Mouse (Mus musculus) heart, embryonic 14.5 days (tissue): ENCODE results near the gene G530012D18Rik. TPM values are rescaled to one million over a fixed set of nuclear protein-coding genes. Genes with fewer than 3 reads are reported as not detected.
A peak's percentile ranks its signal among the peaks of the same experiment; 100 is the strongest.
"Not testable (repeated sequence)": the region's sequence is repeated elsewhere in the genome, so short reads cannot be mapped to it uniquely, and the experiment has no call there.

Experiments used
- ATAC-seq: fragments of 200-750 bp; cut with Nextera tagmentation; 2 replicates; pipeline ENCODE4 v1.8.0; 2017; ENCODE audit warnings: low read depth, moderate TSS enrichment; ENCODE audit not compliant: insufficient number of reproducible peaks, insufficient read depth, low FRiP score
- H3K27ac ChIP-seq, 2 experiments: fragments of 200-500 bp in 1 of 2; fragments of 300-500 bp in 1 of 2; sonication (generic) in 1 of 2; replicated peaks in 1 of 2; 2 replicates each; pipeline ENCODE4 v1.5.1; 2012 to 2014; ENCODE audit warnings: low read depth in 2 of 2, low read length in 2 of 2, control low read depth in 1 of 2, mild to moderate bottlenecking in 1 of 2, mixed read lengths in 1 of 2; ENCODE audit not compliant: control insufficient read depth in 1 of 2, insufficient read depth in 1 of 2
- H3K27me3 ChIP-seq: fragments of 300-500 bp; sonication (generic); 2 replicates; pipeline ENCODE4 v1.6.1; 2014; ENCODE audit warnings: mild to moderate bottlenecking, low read length, control low read depth; ENCODE audit not compliant: control insufficient read depth, insufficient read depth
- H3K36me3 ChIP-seq: fragments of 300-500 bp; sonication (generic); 2 replicates; pipeline ENCODE4 v1.6.1; 2014; ENCODE audit warnings: mild to moderate bottlenecking, control low read depth, low read length, mixed read lengths; ENCODE audit not compliant: control insufficient read depth, insufficient read depth
- H3K4me1 ChIP-seq, 2 experiments: fragments of 200-500 bp in 1 of 2; fragments of 300-500 bp in 1 of 2; sonication (generic) in 1 of 2; 2 replicates each; pipeline ENCODE4 v1.6.1; 2012 to 2014; ENCODE audit warnings: low read length in 2 of 2, control low read depth in 1 of 2, mixed read lengths in 1 of 2; ENCODE audit not compliant: control insufficient read depth in 2 of 2, insufficient read depth in 2 of 2
- H3K4me2 ChIP-seq: fragments of 300-500 bp; sonication (generic); 2 replicates; pipeline ENCODE4 v1.6.1; 2014; ENCODE audit warnings: mild to moderate bottlenecking, low read length
- H3K4me3 ChIP-seq, 2 experiments: fragments of 200-500 bp in 1 of 2; fragments of 300-500 bp in 1 of 2; sonication (generic) in 1 of 2; 2 replicates each; pipeline ENCODE4 v1.5.1; 2012 to 2014; ENCODE audit warnings: low read length in 2 of 2, mild to moderate bottlenecking in 2 of 2, control low read depth in 1 of 2, low read depth in 1 of 2, moderate library complexity in 1 of 2; ENCODE audit not compliant: control insufficient read depth in 1 of 2, insufficient read depth in 1 of 2
- H3K9ac ChIP-seq: fragments of 300-500 bp; sonication (generic); 2 replicates; pipeline ENCODE4 v1.6.1; 2014; ENCODE audit warnings: mild to moderate bottlenecking, low read length
- H3K9me3 ChIP-seq: fragments of 300-500 bp; sonication (generic); 2 replicates; pipeline ENCODE4 v1.6.1; 2016; ENCODE audit warnings: low read length, control low read depth; ENCODE audit not compliant: control insufficient read depth
- WGBS: fragments of 180-500 bp; shearing (Covaris S2); extraction: QIAGEN DNeasy Blood & Tissue Kit; methylation state at CpG from one replicate; pipeline ENCODE4 v1.1.7; 2014; 5-methylcytosine and 5-hydroxymethylcytosine counted together
- polyA plus RNA-seq: library from polyadenylated mRNA; unstranded; fragments of >200 nt; fragmentation: Nextera tagmentation; extraction: Ambion mirVana; gene quantifications from 2 replicates; pipeline ENCODE4 v1.2.1, GENCODE M21; 2014

The G530012D18Rik gene
- polyA plus RNA-seq, 1 experiment from 2014 or later = not detected

DNA sequence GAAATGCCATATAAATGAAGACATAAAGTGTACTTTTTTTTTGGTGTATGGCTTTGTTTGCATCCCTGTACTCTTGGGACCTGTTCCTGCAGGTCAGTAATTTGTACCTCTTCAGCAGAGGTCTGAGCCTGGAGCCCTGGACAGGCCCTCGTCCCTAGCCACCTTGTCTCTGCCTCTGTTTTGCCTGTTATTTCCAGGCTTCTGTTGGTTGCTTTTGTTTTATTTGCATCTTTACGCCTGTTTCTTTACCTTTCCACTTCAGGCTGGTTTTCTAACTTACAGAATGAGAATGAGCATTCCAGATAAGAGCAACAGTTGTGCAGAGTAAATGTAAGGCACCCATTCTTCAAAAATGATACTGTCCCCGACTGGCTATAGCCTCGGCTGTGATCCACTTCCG is 24.6 kb downstream of the G530012D18Rik start, which contains the start of gene Sp140:
Gene Sp140, plus strand, starts transcription at position 301 of the 400 bp plus-strand sequence.
- not testable (repeated sequence) for H3K36me3 ChIP-seq, H3K27me3 ChIP-seq, H3K4me1 ChIP-seq, ATAC-seq, H3K27ac ChIP-seq, H3K9me3 ChIP-seq, H3K9ac ChIP-seq, H3K4me3 ChIP-seq
- no CpG with 5 or more reads among the region's 5 CpGs for WGBS
- 0 out of 2 replicates have a peak within 1 kb of the TSS, but pooled peaks have one; percentile 31 for H3K4me2 ChIP-seq

DNA sequence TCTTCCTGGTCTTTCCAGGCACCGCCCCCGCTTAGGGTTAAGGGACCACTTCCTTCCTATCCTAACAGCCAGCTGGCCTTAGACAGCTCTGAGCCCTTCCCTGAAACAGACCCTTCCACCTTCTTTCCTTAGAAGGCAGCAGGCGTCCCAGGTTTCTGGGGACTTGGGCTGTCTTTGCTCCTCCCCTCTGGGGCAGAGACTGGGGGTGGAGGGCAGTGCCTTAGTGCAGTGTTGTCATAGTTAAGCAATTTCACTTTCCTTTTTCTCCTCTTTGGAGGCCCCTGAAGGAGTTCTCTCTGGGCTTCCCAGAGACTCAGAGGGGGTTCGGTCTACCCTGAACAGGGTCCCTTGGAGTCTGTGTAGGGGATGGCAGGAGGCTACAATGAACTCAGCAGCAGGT is 25.3 kb downstream of the G530012D18Rik start:
- H3K27ac ChIP-seq, H3K9ac ChIP-seq, ATAC-seq, H3K36me3 ChIP-seq, H3K9me3 ChIP-seq, H3K4me3 ChIP-seq, H3K27me3 ChIP-seq, H3K4me1 ChIP-seq: not testable (repeated sequence)
- 56% methylated on average over 4 of the region's 4 CpGs for WGBS
- 0 out of 2 replicates have a peak overlapping the region, but pooled peaks have one; percentile 31 for H3K4me2 ChIP-seq

DNA sequence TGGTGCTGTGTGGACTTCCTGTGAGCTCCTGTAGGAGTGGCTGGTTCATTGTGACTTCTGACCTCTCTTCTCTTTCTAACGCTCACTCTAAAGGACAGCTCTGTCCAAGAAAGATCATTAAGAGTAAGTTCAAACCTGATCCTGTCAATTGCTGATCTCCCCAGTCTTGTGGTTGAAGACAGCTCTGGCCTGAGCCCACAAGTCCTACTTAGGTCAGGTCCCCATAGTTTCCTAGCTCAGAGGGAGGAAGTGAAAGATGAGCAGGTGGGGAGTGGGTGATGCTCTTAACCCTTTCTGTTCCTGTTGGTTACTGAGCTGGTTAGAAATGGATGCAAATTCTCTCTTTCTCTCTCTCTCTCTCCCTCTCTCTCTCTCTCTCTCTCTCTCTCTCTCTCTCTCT is 28.9 kb downstream of the G530012D18Rik start:
- not testable (repeated sequence) for ATAC-seq, H3K4me3 ChIP-seq, H3K27me3 ChIP-seq, H3K4me1 ChIP-seq, H3K9me3 ChIP-seq, H3K9ac ChIP-seq, H3K36me3 ChIP-seq, H3K27ac ChIP-seq, H3K4me2 ChIP-seq
- no CpG with 5 or more reads among the region's 1 CpGs for WGBS

DNA sequence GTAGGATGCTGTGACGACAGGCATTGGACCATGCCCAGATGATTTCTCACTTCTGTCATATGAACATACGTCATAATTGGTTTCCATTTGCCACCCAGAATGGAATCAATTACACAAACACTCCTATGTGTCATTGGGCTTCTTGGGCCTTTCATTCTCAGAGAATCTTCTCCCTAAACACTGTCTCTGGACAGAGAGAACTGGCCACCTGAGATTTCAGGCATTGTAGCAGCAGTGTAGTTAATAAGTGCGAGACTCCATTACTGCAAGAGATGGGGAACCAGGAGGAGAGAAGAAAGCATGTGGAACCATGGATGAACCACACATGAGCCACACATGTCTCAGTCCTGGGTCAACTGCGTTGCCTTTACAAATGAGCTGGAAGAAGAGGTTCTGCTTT is 32.9 kb downstream of the G530012D18Rik start:
- ATAC-seq, H3K27me3 ChIP-seq, H3K4me3 ChIP-seq, H3K4me2 ChIP-seq, H3K4me1 ChIP-seq, H3K27ac ChIP-seq, H3K36me3 ChIP-seq, H3K9me3 ChIP-seq, H3K9ac ChIP-seq: not testable (repeated sequence)
- WGBS = 78% methylated on average over 3 of the region's 4 CpGs

DNA sequence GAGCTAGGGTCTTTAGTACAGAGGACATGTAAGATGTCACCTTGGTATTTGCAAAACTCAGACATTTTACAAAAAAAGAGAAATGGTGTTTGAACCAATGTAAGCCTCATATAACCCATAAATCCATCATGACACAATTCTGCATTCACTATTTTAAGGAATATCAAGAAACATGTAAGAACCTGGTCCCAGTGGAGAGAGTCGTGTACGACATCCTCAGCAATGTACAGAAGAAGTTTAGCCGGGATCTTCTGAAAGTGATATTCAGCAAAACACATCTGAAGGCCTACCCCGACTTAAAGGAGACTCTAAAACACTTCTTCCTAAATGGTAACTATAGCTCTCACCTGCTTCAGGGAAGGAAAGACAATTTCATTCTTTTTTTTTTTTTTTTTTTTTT is 35.1 kb downstream of the G530012D18Rik start:
- H3K9me3 ChIP-seq, H3K9ac ChIP-seq, H3K27ac ChIP-seq, H3K36me3 ChIP-seq, H3K4me1 ChIP-seq, ATAC-seq, H3K4me3 ChIP-seq, H3K4me2 ChIP-seq, H3K27me3 ChIP-seq: not testable (repeated sequence)
- no CpG with 5 or more reads among the region's 4 CpGs for WGBS

DNA sequence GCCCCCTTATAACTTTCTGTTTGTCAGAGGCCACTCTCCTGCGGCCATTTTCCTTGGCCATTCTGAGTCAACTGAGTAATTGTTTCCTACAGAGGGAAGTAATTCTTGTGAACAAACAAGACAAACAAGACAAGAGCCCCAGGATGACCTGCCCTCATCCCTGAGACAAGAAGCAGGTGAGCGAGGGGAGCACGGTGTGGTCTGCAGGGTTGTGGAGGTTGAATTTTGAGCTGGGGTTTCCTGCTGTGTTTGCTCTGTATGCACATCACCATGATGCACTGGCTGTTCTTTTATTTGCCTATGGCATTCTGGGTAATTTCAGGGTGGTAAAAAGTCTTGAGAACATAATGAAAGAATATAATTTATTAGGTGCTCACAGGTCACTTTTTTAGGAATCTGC is 39.6 kb downstream of the G530012D18Rik start:
- not testable (repeated sequence) for H3K36me3 ChIP-seq, H3K4me3 ChIP-seq, H3K4me2 ChIP-seq, H3K4me1 ChIP-seq, ATAC-seq, H3K9ac ChIP-seq, H3K27me3 ChIP-seq, H3K27ac ChIP-seq, H3K9me3 ChIP-seq
- 81% methylated on average over 3 of the region's 3 CpGs for WGBS

DNA sequence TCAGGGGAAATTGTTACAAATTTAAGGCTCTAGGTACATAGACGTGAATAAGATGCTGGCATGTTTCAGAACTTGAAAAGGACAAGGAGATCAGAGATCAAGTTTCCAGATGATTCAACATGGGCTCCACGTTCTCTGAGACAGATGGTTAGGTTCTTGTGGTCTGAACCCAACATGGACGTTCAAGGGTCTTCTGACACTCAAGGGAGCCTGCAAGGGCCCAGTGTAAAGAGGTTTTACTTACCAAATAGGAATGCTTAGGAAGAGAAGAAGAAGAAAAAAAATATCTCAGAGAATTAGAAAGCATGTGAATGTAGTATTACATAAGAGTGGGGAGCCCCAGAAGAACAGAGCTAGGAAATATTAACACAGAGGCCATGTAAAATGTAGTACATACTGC is 40.3 kb downstream of the G530012D18Rik start:
- H3K4me1 ChIP-seq, H3K4me3 ChIP-seq, H3K27me3 ChIP-seq, H3K9ac ChIP-seq, H3K27ac ChIP-seq, H3K4me2 ChIP-seq, H3K36me3 ChIP-seq, H3K9me3 ChIP-seq, ATAC-seq: not testable (repeated sequence)
- WGBS = 56% methylated on average over 3 of the region's 3 CpGs

DNA sequence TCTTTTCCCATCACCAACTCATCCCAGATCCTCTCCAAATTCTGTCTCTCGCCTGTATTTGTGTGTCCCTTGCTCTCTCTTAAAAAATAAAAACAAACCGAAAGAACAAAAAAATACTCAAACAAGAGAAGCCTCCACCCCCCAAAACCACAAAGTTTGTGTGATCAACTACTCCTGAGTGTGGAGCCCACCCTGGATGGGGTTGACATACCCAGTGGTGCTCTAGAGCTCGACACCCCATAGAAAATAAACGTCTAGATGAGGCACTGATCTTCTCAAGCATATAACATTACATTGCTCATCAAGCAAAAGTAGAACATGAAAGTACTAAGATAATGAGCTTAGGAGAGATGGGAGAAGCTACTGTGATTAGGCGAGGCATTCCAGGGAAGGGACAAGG is 41.7 kb downstream of the G530012D18Rik start:
- H3K27me3 ChIP-seq, H3K36me3 ChIP-seq, H3K4me3 ChIP-seq, H3K4me2 ChIP-seq, ATAC-seq, H3K27ac ChIP-seq, H3K9ac ChIP-seq, H3K9me3 ChIP-seq, H3K4me1 ChIP-seq: not testable (repeated sequence)
- 60% methylated on average over 4 of the region's 5 CpGs for WGBS
